Mouse (Mus musculus): ENCODE measurements at regions not wholly inside any gene's neighbourhood (a gene's known extent, or its start where the extent isn't known, plus 50 kb on each side); places are given as distances from the start of the nearest gene placed in this dataset.

- Histone ChIP-seq H3K4me3 (no peak overlapping the region), H3K27me3 (no peaks in the 10 kb centered on the region), H3K4me1 (no peaks in the 10 kb centered on the region), H3K36me3 (ENCODE audit: poor library complexity, severe bottlenecking) (no peaks in the 10 kb centered on the region), H3K4me2 (no peak overlapping the region), H3K9ac (no peak overlapping the region), H3K9me3 (replicated peaks) (peaks cover 7% of the 10 kb centered on the region; the same call in 1 of the 2 replicates), H3K27ac (no peak overlapping the region)
- no peak for ATAC-seq
- WGBS, result 44% methylated on average over 5 of the region's 5 CpGs
These were observed 104.2 kb upstream of the Fn1 start for GRCm38 (mm10) chr1:71757236-71757635.

- Histone ChIP-seq H3K4me3 (no peak overlapping the region), H3K27me3 (no peaks in the 10 kb centered on the region), H3K9ac (no peak overlapping the region), H3K27ac (no peak overlapping the region), H3K4me1 (no peaks in the 10 kb centered on the region), H3K9me3 (replicated peaks) (peaks cover 7% of the 10 kb centered on the region; the same call in 1 of the 2 replicates), H3K36me3 (ENCODE audit: poor library complexity, severe bottlenecking) (no peaks in the 10 kb centered on the region), H3K4me2 (no peak overlapping the region)
- 87% methylated on average over 2 of the region's 2 CpGs for WGBS
- no peak for ATAC-seq
These were observed 103.2 kb upstream of the Fn1 start for GRCm38 (mm10) chr1:71756159-71756558.

- Histone ChIP-seq H3K9me3 (replicated peaks) (peaks cover 7% of the 10 kb centered on the region; the same call in 1 of the 2 replicates), H3K27ac (no peak overlapping the region), H3K36me3 (ENCODE audit: poor library complexity, severe bottlenecking) (no peaks in the 10 kb centered on the region), H3K9ac (no peak overlapping the region), H3K4me1 (no peaks in the 10 kb centered on the region), H3K4me3 (no peak overlapping the region), H3K27me3 (no peaks in the 10 kb centered on the region), H3K4me2 (no peak overlapping the region)
- 81% methylated on average over 9 of the region's 9 CpGs for WGBS
- no peak for ATAC-seq
These were observed 102.4 kb upstream of the Fn1 start for GRCm38 (mm10) chr1:71755435-71755834.

GRCm38 (mm10) chr1:71752351-71752750, 99.4 kb upstream of the Fn1 start:
- Histone ChIP-seq H3K27me3 (no peaks in the 10 kb centered on the region), H3K4me3 (no peak overlapping the region), H3K4me1 (no peaks in the 10 kb centered on the region), H3K27ac (no peak overlapping the region), H3K9ac (no peak overlapping the region), H3K36me3 (ENCODE audit: poor library complexity, severe bottlenecking) (no peaks in the 10 kb centered on the region), H3K4me2 (no peak overlapping the region), H3K9me3 (replicated peaks) (peaks cover 7% of the 10 kb centered on the region; the same call in 1 of the 2 replicates)
- no peak for ATAC-seq
- 97% methylated on average over 1 of the region's 1 CpGs for WGBS

GRCm38 (mm10) chr1:71751601-71752000, 98.6 kb upstream of the Fn1 start:
- WGBS, result 65% methylated on average over 1 of the region's 1 CpGs

GRCm38 (mm10) chr1:71735606-71736005, 82.6 kb upstream of the Fn1 start:
- Histone ChIP-seq H3K27me3 (no peaks in the 10 kb centered on the region), H3K9me3 (replicated peaks) (no peaks in the 10 kb centered on the region), H3K27ac (no peak overlapping the region), H3K4me1 (no peaks in the 10 kb centered on the region), H3K9ac (no peak overlapping the region), H3K4me3 (no peak overlapping the region), H3K4me2 (no peak overlapping the region), H3K36me3 (ENCODE audit: poor library complexity, severe bottlenecking) (no peaks in the 10 kb centered on the region)
- WGBS, result 79% methylated on average over 3 of the region's 3 CpGs
- no peak for ATAC-seq

More at GRCm38 (mm10) chr1:71751601-71752000, 98.6 kb upstream of the Fn1 start:
- Histone ChIP-seq H3K9me3 (replicated peaks) (peaks cover 7% of the 10 kb centered on the region; the same call in 1 of the 2 replicates), H3K27ac (no peak overlapping the region), H3K36me3 (ENCODE audit: poor library complexity, severe bottlenecking) (no peaks in the 10 kb centered on the region), H3K4me1 (no peaks in the 10 kb centered on the region), H3K27me3 (no peaks in the 10 kb centered on the region), H3K9ac (no peak overlapping the region), H3K4me3 (no peak overlapping the region), H3K4me2 (no peak overlapping the region)
- ATAC-seq, result no peak

- Histone ChIP-seq H3K27me3 (no peaks in the 10 kb centered on the region), H3K9ac (no peak overlapping the region), H3K27ac (no peak overlapping the region), H3K4me1 (no peaks in the 10 kb centered on the region), H3K36me3 (ENCODE audit: poor library complexity, severe bottlenecking) (no peaks in the 10 kb centered on the region), H3K9me3 (replicated peaks) (no peaks in the 10 kb centered on the region), H3K4me2 (no peak overlapping the region), H3K4me3 (no peak overlapping the region)
- no peak for ATAC-seq
These were observed 78.6 kb upstream of the Fn1 start for GRCm38 (mm10) chr1:71731623-71732022.

- Histone ChIP-seq H3K27ac (no peak overlapping the region), H3K4me2 (no peak overlapping the region), H3K9ac (no peak overlapping the region), H3K4me1 (no peaks in the 10 kb centered on the region), H3K27me3 (no peaks in the 10 kb centered on the region), H3K9me3 (replicated peaks) (no peaks in the 10 kb centered on the region), H3K36me3 (ENCODE audit: poor library complexity, severe bottlenecking) (no peaks in the 10 kb centered on the region), H3K4me3 (no peak overlapping the region)
- WGBS, result 84% methylated on average over 4 of the region's 4 CpGs
- ATAC-seq, result no peak
These were observed 78.0 kb upstream of the Fn1 start for GRCm38 (mm10) chr1:71731011-71731410.

GRCm38 (mm10) chr1:71728852-71729347, 75.9 kb upstream of the Fn1 start:
- no peak overlapping the region for H3K27ac ChIP-seq
- no peak overlapping the region for H3K4me2 ChIP-seq
- 87% methylated on average over 8 of the region's 8 CpGs for WGBS
- H3K4me1 ChIP-seq, result no peaks in the 10 kb centered on the region
- H3K4me3 ChIP-seq, result no peak overlapping the region
- no peaks in the 10 kb centered on the region for H3K27me3 ChIP-seq
- no peaks in the 10 kb centered on the region for H3K36me3 ChIP-seq (ENCODE audit: poor library complexity, severe bottlenecking)
- no peaks in the 10 kb centered on the region for H3K9me3 ChIP-seq (replicated peaks)
- ATAC-seq, result no peak
- no peak overlapping the region for H3K9ac ChIP-seq

- Histone ChIP-seq H3K4me2 (no peak overlapping the region), H3K27me3 (no peaks in the 10 kb centered on the region), H3K27ac (no peak overlapping the region), H3K4me3 (no peak overlapping the region), H3K9ac (no peak overlapping the region), H3K9me3 (replicated peaks) (no peaks in the 10 kb centered on the region), H3K4me1 (0 out of 2 replicates have a peak, but pooled peaks cover 3% of the 10 kb centered on the region), H3K36me3 (ENCODE audit: poor library complexity, severe bottlenecking) (no peaks in the 10 kb centered on the region)
- ATAC-seq, result no peak
- 80% methylated on average over 7 of the region's 7 CpGs for WGBS
These were observed 70.8 kb upstream of the Fn1 start for GRCm38 (mm10) chr1:71723816-71724215.

GRCm38 (mm10) chr1:71723039-71723397, 70.0 kb upstream of the Fn1 start:
- no peaks in the 10 kb centered on the region for H3K27me3 ChIP-seq
- H3K4me1 ChIP-seq, result 0 out of 2 replicates have a peak, but pooled peaks cover 3% of the 10 kb centered on the region
- ATAC-seq, result peak; percentile 8; the same call in 1 of the 2 replicates
- H3K4me2 ChIP-seq, result no peak overlapping the region
- H3K27ac ChIP-seq, result no peak overlapping the region
- no peaks in the 10 kb centered on the region for H3K36me3 ChIP-seq (ENCODE audit: poor library complexity, severe bottlenecking)
- no peaks in the 10 kb centered on the region for H3K9me3 ChIP-seq (replicated peaks)
- no peak overlapping the region for H3K9ac ChIP-seq
- no peak overlapping the region for H3K4me3 ChIP-seq
- WGBS, result 72% methylated on average over 2 of the region's 2 CpGs

GRCm38 (mm10) chr1:71722211-71723038, 69.4 kb upstream of the Fn1 start:
- no peaks in the 10 kb centered on the region for H3K27me3 ChIP-seq
- 59% methylated on average over 6 of the region's 6 CpGs for WGBS
- no peaks in the 10 kb centered on the region for H3K36me3 ChIP-seq (ENCODE audit: poor library complexity, severe bottlenecking)
- H3K27ac ChIP-seq, result no peak overlapping the region
- H3K9me3 ChIP-seq (replicated peaks), result no peaks in the 10 kb centered on the region
- no peak; the same call in 1 of the 2 replicates for ATAC-seq
- H3K4me2 ChIP-seq, result no peak overlapping the region
- H3K9ac ChIP-seq, result no peak overlapping the region
- H3K4me1 ChIP-seq, result 0 out of 2 replicates have a peak, but pooled peaks cover 3% of the 10 kb centered on the region
- H3K4me3 ChIP-seq, result no peak overlapping the region
